Mouse (Mus musculus) heart, embryonic 16.5 days (tissue): ENCODE data around the gene Izumo4. TPM values are rescaled to one million over a fixed set of nuclear protein-coding genes. Genes with fewer than 3 reads are reported as not detected.

Experiments
- ATAC-seq: fragments of 200-750 bp; cut with Nextera tagmentation; replicated peaks from 2 replicates; pipeline ENCODE4 v1.8.0; 2017; ENCODE audit warnings: moderate number of reproducible peaks; ENCODE audit not compliant: insufficient read depth, low FRiP score; ENCODE audit errors: extremely low read depth
- H3K27ac ChIP-seq: fragments of 300-500 bp; sonication (generic); 2 replicates; pipeline ENCODE4 v1.5.1; 2014; ENCODE audit warnings: mild to moderate bottlenecking, low read length, control low read depth, moderate library complexity
- H3K27me3 ChIP-seq: fragments of 300-500 bp; sonication (generic); 2 replicates; pipeline ENCODE4 v1.6.1; 2014; ENCODE audit warnings: low read length, mixed read lengths; ENCODE audit not compliant: control insufficient read depth, insufficient read depth
- H3K36me3 ChIP-seq: fragments of 300-500 bp; sonication (generic); 2 replicates; pipeline ENCODE4 v1.6.1; 2014; ENCODE audit not compliant: control insufficient read depth, insufficient read depth
- H3K4me1 ChIP-seq: fragments of 300-500 bp; sonication (generic); 2 replicates; pipeline ENCODE4 v1.6.1; 2014; ENCODE audit warnings: low read length, mixed read lengths; ENCODE audit not compliant: control insufficient read depth, insufficient read depth
- H3K4me2 ChIP-seq: fragments of 300-500 bp; sonication (generic); 2 replicates; pipeline ENCODE4 v1.6.1; 2014; ENCODE audit warnings: low read depth, mild to moderate bottlenecking, control low read depth, low read length
- H3K4me3 ChIP-seq: fragments of 300-500 bp; sonication (generic); 2 replicates; pipeline ENCODE4 v1.5.1; 2014; ENCODE audit warnings: mild to moderate bottlenecking, control low read depth, low read length
- H3K9ac ChIP-seq: fragments of 300-500 bp; sonication (generic); 2 replicates; pipeline ENCODE4 v1.6.1; 2014; ENCODE audit warnings: low read length, control low read depth
- H3K9me3 ChIP-seq: fragments of 300-500 bp; sonication (generic); replicated peaks from 2 replicates; pipeline ENCODE4 v1.6.1; 2016; ENCODE audit warnings: low read length; ENCODE audit not compliant: control insufficient read depth
- WGBS: fragments of 180-500 bp; shearing (Covaris S2); extraction: QIAGEN DNeasy Blood & Tissue Kit; methylation state at CpG from one replicate; pipeline ENCODE4 v1.1.7; 2014; 5-methylcytosine and 5-hydroxymethylcytosine counted together
- polyA plus RNA-seq: library from polyadenylated mRNA; unstranded; fragments of >200 nt; fragmentation: Nextera tagmentation; extraction: Ambion mirVana; gene quantifications from 2 replicates; pipeline ENCODE4 v1.2.1, GENCODE M21; 2015

The Izumo4 gene
- 11.2 and 13.2 TPM in 2 replicates for polyA plus RNA-seq

GRCm38 (mm10) chr10:80701721-80702535, at the start of gene Izumo4, which contains the start of gene Mob3a:
Gene Izumo4, plus strand, starts transcription at chr10:80702184.
Gene Mob3a, minus strand, starts transcription at chr10:80701977.
- ATAC-seq = peak; percentile 94
- Histone ChIP-seq H3K4me3 (peak within 1 kb of the TSS; percentile 79), H3K27ac (peak within 1 kb of the TSS; percentile 81), H3K9ac (peak within 1 kb of the TSS; percentile 83), H3K9me3 (no peaks in the 10 kb centered on the region), H3K4me1 (peaks cover 23% of the 10 kb centered on the region), H3K4me2 (peak within 1 kb of the TSS; percentile 92), H3K27me3 (no peaks in the 10 kb centered on the region), H3K36me3 (no peaks in the 10 kb centered on the region; the same call in 1 of the 2 replicates)
- under 1% methylated on average over 59 of the region's 59 CpGs for WGBS

- 0 out of 2 replicates have a peak overlapping the region, but pooled peaks have one; percentile 7 for H3K9ac ChIP-seq
- ATAC-seq = no peak
- no peak overlapping the region for H3K4me3 ChIP-seq
- no peaks in the 10 kb centered on the region for H3K27me3 ChIP-seq
- H3K36me3 ChIP-seq = no peaks in the 10 kb centered on the region
- no peaks in the 10 kb centered on the region for H3K9me3 ChIP-seq
- H3K4me2 ChIP-seq = no peak overlapping the region
- peaks cover 26% of the 10 kb centered on the region for H3K4me1 ChIP-seq
- WGBS = 72% methylated on average over 6 of the region's 6 CpGs
- H3K27ac ChIP-seq = no peak overlapping the region
Observed at GRCm38 (mm10) chr10:80653156-80653720, 48.7 kb upstream of the Izumo4 start.

- Histone ChIP-seq H3K4me2 (peak overlapping the region; percentile 92; the same call in 1 of the 2 replicates), H3K4me1 (peaks cover 29% of the 10 kb centered on the region), H3K27me3 (no peaks in the 10 kb centered on the region), H3K27ac (no peak overlapping the region), H3K4me3 (no peak overlapping the region), H3K9ac (no peak overlapping the region), H3K9me3 (no peaks in the 10 kb centered on the region), H3K36me3 (no peaks in the 10 kb centered on the region)
- WGBS = 79% methylated on average over 6 of the region's 6 CpGs
- ATAC-seq = no peak
Observed at GRCm38 (mm10) chr10:80654866-80655265, 47.1 kb upstream of the Izumo4 start.

- Histone ChIP-seq H3K36me3 (no peaks in the 10 kb centered on the region), H3K9ac (peak overlapping the region; percentile 98), H3K4me1 (peaks cover 29% of the 10 kb centered on the region), H3K27ac (peak overlapping the region; percentile 80), H3K27me3 (no peaks in the 10 kb centered on the region), H3K4me3 (peak overlapping the region; percentile 88), H3K9me3 (no peaks in the 10 kb centered on the region), H3K4me2 (peak overlapping the region; percentile 92)
- ATAC-seq = peak; percentile 11; the same call in 1 of the 2 replicates
- 2% methylated on average over 12 of the region's 12 CpGs for WGBS
Observed at GRCm38 (mm10) chr10:80655406-80656129, 46.4 kb upstream of the Izumo4 start.

GRCm38 (mm10) chr10:80656130-80656862, 45.7 kb upstream of the Izumo4 start:
- no peaks in the 10 kb centered on the region for H3K9me3 ChIP-seq
- under 1% methylated on average over 71 of the region's 72 CpGs for WGBS
- peaks cover 31% of the 10 kb centered on the region for H3K4me1 ChIP-seq
- H3K27me3 ChIP-seq = no peaks in the 10 kb centered on the region
- peak overlapping the region; percentile 85 for H3K27ac ChIP-seq
- peak overlapping the region; percentile 88 for H3K4me3 ChIP-seq
- peak overlapping the region; percentile 98 for H3K9ac ChIP-seq
- ATAC-seq = peak; percentile 85
- no peaks in the 10 kb centered on the region for H3K36me3 ChIP-seq
- peak overlapping the region; percentile 92 for H3K4me2 ChIP-seq

- no peaks in the 10 kb centered on the region for H3K36me3 ChIP-seq
- WGBS = 26% methylated on average over 15 of the region's 15 CpGs
- ATAC-seq = peak; percentile 10; the same call in 1 of the 2 replicates
- H3K4me3 ChIP-seq = peak within 1 kb of the TSS; percentile 88
- no peaks in the 10 kb centered on the region for H3K9me3 ChIP-seq
- no peaks in the 10 kb centered on the region for H3K27me3 ChIP-seq
- H3K4me2 ChIP-seq = peak within 1 kb of the TSS; percentile 92
- H3K27ac ChIP-seq = peak within 1 kb of the TSS; percentile 85
- H3K9ac ChIP-seq = peak within 1 kb of the TSS; percentile 98
- peaks cover 31% of the 10 kb centered on the region for H3K4me1 ChIP-seq
Observed at GRCm38 (mm10) chr10:80656863-80657623, 44.9 kb upstream of the Izumo4 start, which contains the start of gene Btbd2. Gene Btbd2, minus strand, starts transcription at chr10:80657071.

GRCm38 (mm10) chr10:80658194-80658840, 43.7 kb upstream of the Izumo4 start:
- Histone ChIP-seq H3K4me3 (no peak overlapping the region), H3K27me3 (no peaks in the 10 kb centered on the region), H3K4me1 (peaks cover 36% of the 10 kb centered on the region), H3K4me2 (no peak overlapping the region), H3K27ac (peak overlapping the region; percentile 33; the same call in 1 of the 2 replicates), H3K36me3 (no peaks in the 10 kb centered on the region), H3K9ac (no peak overlapping the region), H3K9me3 (no peaks in the 10 kb centered on the region)
- WGBS = 79% methylated on average over 14 of the region's 14 CpGs
- ATAC-seq = no peak
